In the genomic region with DNA sequence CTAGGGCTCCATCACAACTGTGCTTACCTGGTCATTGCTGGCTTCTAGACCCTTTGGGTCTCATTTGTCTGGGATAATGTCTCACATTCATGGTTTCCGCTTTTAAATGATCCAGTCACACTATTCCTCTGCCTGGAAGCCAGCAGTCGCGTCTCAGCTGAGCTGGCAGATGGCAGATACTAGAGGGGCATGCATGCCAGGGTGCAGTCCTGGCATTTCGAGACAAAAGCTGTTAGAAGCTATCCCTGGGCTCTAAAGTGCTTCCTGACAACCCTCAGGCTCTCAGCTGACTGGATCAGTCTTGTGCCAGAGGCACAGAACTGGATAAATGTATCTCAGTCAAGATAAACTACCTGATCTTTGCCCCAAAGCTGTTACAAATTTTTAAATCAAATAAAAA, we compare ENCODE assay signal across 10 mouse cellular contexts. TPM values are rescaled to one million over a fixed set of nuclear protein-coding genes. Genes with fewer than 3 reads are reported as not detected.
A peak's percentile ranks its signal among the peaks of the same experiment; 100 is the strongest.
DNase-seq lines count a peak whose midpoint lies in the region; ATAC-seq and TF ChIP-seq lines count a peak whose summit lies in the region.
"Had no signal": no experiment of that assay in that cellular context is flagged by ENCODE, and none has a peak within 500 bp of the region (broad histone marks: within the 10 kb centered on the region; RNA-seq: fewer than 3 reads in every experiment).

No protein-coding gene starts in this region.

- H3K9me3 ChIP-seq in hindbrain, postnatal 0 days (ENCODE audit: low read length): no peaks in the 10 kb centered on the region
- no peaks in the 10 kb centered on the region for H3K9me3 ChIP-seq in hindbrain, embryonic 14.5 days (ENCODE audit: control insufficient read depth, low read length)
- H3K9me3 ChIP-seq in kidney, embryonic 15.5 days (replicated peaks): no peaks in the 10 kb centered on the region
- H3K9me3 ChIP-seq: embryonic facial prominence, embryonic 10.5 days had no signal

- 40% methylated on average over 4 of the region's 4 CpGs for WGBS in hindbrain, postnatal 0 days
- WGBS in hindbrain, embryonic 14.5 days: 66% methylated on average over 4 of the region's 4 CpGs
- 78% methylated on average over 4 of the region's 4 CpGs for WGBS in kidney, embryonic 15.5 days

- no peak overlapping the region for H3K27ac ChIP-seq in hindbrain, postnatal 0 days
- H3K27ac ChIP-seq in hindbrain, embryonic 14.5 days: no peak overlapping the region
- H3K27ac ChIP-seq in kidney, embryonic 15.5 days: no peak overlapping the region
- H3K27ac ChIP-seq: embryonic facial prominence, embryonic 10.5 days had no signal

- no peak overlapping the region for H3K4me3 ChIP-seq in hindbrain, postnatal 0 days (ENCODE audit: low read length)
- H3K4me3 ChIP-seq in hindbrain, embryonic 14.5 days (replicated peaks; ENCODE audit: low read length): no peak overlapping the region
- H3K4me3 ChIP-seq in kidney, embryonic 15.5 days (replicated peaks): no peak overlapping the region
- H3K4me3 ChIP-seq: embryonic facial prominence, embryonic 10.5 days had no signal

- peak; percentile 68; the same call in 1 of the 2 replicates for ATAC-seq in hindbrain, postnatal 0 days
- no peak for ATAC-seq in hindbrain, embryonic 14.5 days (ENCODE audit: low FRiP score)
- no peak for ATAC-seq in kidney, embryonic 15.5 days (replicated peaks; ENCODE audit: low FRiP score)
- no peak for ATAC-seq in CD4-positive, CD25-positive, alpha-beta regulatory T cell, adult 4 months
- ATAC-seq: lung, postnatal 0 days had no signal

- H3K4me1 ChIP-seq in hindbrain, postnatal 0 days (ENCODE audit: insufficient read depth, low read length): no peaks in the 10 kb centered on the region
- H3K4me1 ChIP-seq in hindbrain, embryonic 14.5 days (replicated peaks; ENCODE audit: control insufficient read depth, insufficient read depth, low read length): peaks cover 8% of the 10 kb centered on the region; the same call in 1 of the 2 replicates
- H3K4me1 ChIP-seq in kidney, embryonic 15.5 days: peaks cover 13% of the 10 kb centered on the region

- no peak overlapping the region for H3K4me2 ChIP-seq in hindbrain, postnatal 0 days (ENCODE audit: low read depth, low read length)
- H3K4me2 ChIP-seq in hindbrain, embryonic 14.5 days (replicated peaks): no peak overlapping the region
- H3K4me2 ChIP-seq in kidney, embryonic 15.5 days: no peak overlapping the region

- no peak overlapping the region for H3K9ac ChIP-seq in hindbrain, postnatal 0 days (replicated peaks; ENCODE audit: low read length)
- H3K9ac ChIP-seq in hindbrain, embryonic 14.5 days: no peak overlapping the region
- no peak overlapping the region for H3K9ac ChIP-seq in kidney, embryonic 15.5 days

- H3K36me3 ChIP-seq in hindbrain, postnatal 0 days (ENCODE audit: insufficient read depth, low read length): no peaks in the 10 kb centered on the region
- no peaks in the 10 kb centered on the region for H3K36me3 ChIP-seq in hindbrain, embryonic 14.5 days (replicated peaks; ENCODE audit: control insufficient read depth, insufficient read depth)
- H3K36me3 ChIP-seq in kidney, embryonic 15.5 days: peaks cover 6% of the 10 kb centered on the region

- no peaks in the 10 kb centered on the region for H3K27me3 ChIP-seq in hindbrain, postnatal 0 days (ENCODE audit: insufficient read depth, low read length)
- H3K27me3 ChIP-seq in hindbrain, embryonic 14.5 days (ENCODE audit: control insufficient read depth, insufficient read depth, low read length): no peaks in the 10 kb centered on the region
- H3K27me3 ChIP-seq in kidney, embryonic 15.5 days: no peaks in the 10 kb centered on the region

- TF ChIP-seq CTCF in hindbrain, postnatal 0 days (IDR thresholded peaks at IDR 0.05; ENCODE audit: low read depth): no peak

- peak; percentile 28 for DNase-seq in hindbrain, postnatal 0 days (ENCODE audit: low spot score)
- DNase-seq in hindbrain, embryonic 14.5 days (ENCODE audit: low spot score): no peak
- DNase-seq in cerebellum, adult 11 months: peak; percentile 71
- DNase-seq in cerebellum, adult 8-10 months: peak; percentile 71
- DNase-seq in heart, postnatal 4 days: peak; percentile 24
- DNase-seq: adrenal gland, adult 8-10 months had no signal

RNA-seq across cellular contexts. Expression of gene Cnst, which starts 42.1 kb away (rescaled TPM):
- total RNA-seq in hindbrain, postnatal 0 days (2014; rRNA removed): 30.2 and 32.1 TPM in 2 replicates
- 16.2 and 16.3 TPM in 2 replicates for polyA plus RNA-seq in hindbrain, postnatal 0 days (2015; fragmentation: Nextera tagmentation; extraction: Ambion mirVana)
- 26.4 and 32.5 TPM in 2 replicates for polyA plus RNA-seq in hindbrain, embryonic 14.5 days (2014; fragmentation: Nextera tagmentation; extraction: Ambion mirVana)
- total RNA-seq in heart, postnatal 4 days (2021): 10 to 100 TPM; 31.6 to 31.8 TPM
- 13.8 and 15.1 TPM in 2 replicates for polyA plus RNA-seq in kidney, embryonic 15.5 days (2015; fragmentation: Nextera tagmentation; extraction: Ambion mirVana)
- 10 to 100 TPM; 15.5 to 22.3 TPM for polyA plus RNA-seq in CD4-positive, CD25-positive, alpha-beta regulatory T cell, adult 4 months (2017; shearing (Covaris generic))

RNA-seq across cellular contexts. Expression of gene Tfb2m, which starts 42.2 kb away (rescaled TPM):
- total RNA-seq in hindbrain, postnatal 0 days (2014; rRNA removed): 9.2 and 20.2 TPM in 2 replicates
- polyA plus RNA-seq in hindbrain, postnatal 0 days (2015; fragmentation: Nextera tagmentation; extraction: Ambion mirVana): 30.5 and 35.3 TPM in 2 replicates
- polyA plus RNA-seq in hindbrain, embryonic 14.5 days (2014; fragmentation: Nextera tagmentation; extraction: Ambion mirVana): 29.4 and 31.3 TPM in 2 replicates
- total RNA-seq in heart, postnatal 4 days (2021): 10 to 100 TPM; 23.0 to 25.1 TPM
- polyA plus RNA-seq in kidney, embryonic 15.5 days (2015; fragmentation: Nextera tagmentation; extraction: Ambion mirVana): 29.2 and 33.6 TPM in 2 replicates
- 10 to 100 TPM; 29.1 to 33.3 TPM for polyA plus RNA-seq in CD4-positive, CD25-positive, alpha-beta regulatory T cell, adult 4 months (2017; shearing (Covaris generic))
